Mouse (Mus musculus) lung, embryonic 16.5 days (tissue): ENCODE measurements around the gene Tbc1d24. TPM values are rescaled to one million over a fixed set of nuclear protein-coding genes. Genes with fewer than 3 reads are reported as not detected.
A peak's percentile ranks its signal among the peaks of the same experiment; 100 is the strongest.

ENCODE experiments used
- ATAC-seq: fragments of 200-750 bp; cut with Nextera tagmentation; 2 replicates; pipeline ENCODE4 v1.8.0; 2017; ENCODE audit warnings: low read depth, mild to moderate bottlenecking, moderate library complexity
- H3K27ac ChIP-seq: fragments of 300-500 bp; sonication (generic); 2 replicates; pipeline ENCODE4 v1.5.1; 2014; ENCODE audit warnings: mild to moderate bottlenecking, control low read depth, low read length
- H3K27me3 ChIP-seq: fragments of 300-500 bp; sonication (generic); 2 replicates; pipeline ENCODE4 v1.6.1; 2014; ENCODE audit warnings: low read depth, low read length, mixed read lengths; ENCODE audit not compliant: control insufficient read depth, insufficient read depth
- H3K36me3 ChIP-seq: fragments of 300-500 bp; sonication (generic); 2 replicates; pipeline ENCODE4 v1.6.1; 2014; ENCODE audit warnings: low read length; ENCODE audit not compliant: control insufficient read depth, insufficient read depth
- H3K4me1 ChIP-seq: fragments of 300-500 bp; sonication (generic); replicated peaks from 2 replicates; pipeline ENCODE4 v1.6.1; 2014; ENCODE audit warnings: low read length, mixed read lengths; ENCODE audit not compliant: control insufficient read depth, insufficient read depth
- H3K4me2 ChIP-seq: fragments of 300-500 bp; sonication (generic); 2 replicates; pipeline ENCODE4 v1.6.1; 2014; ENCODE audit warnings: low read depth, low read length, control low read depth
- H3K4me3 ChIP-seq: fragments of 300-500 bp; sonication (generic); 2 replicates; pipeline ENCODE4 v1.5.1; 2014; ENCODE audit warnings: mild to moderate bottlenecking, low read length, control low read depth
- H3K9ac ChIP-seq: fragments of 300-500 bp; sonication (generic); 2 replicates; pipeline ENCODE4 v1.6.1; 2014; ENCODE audit warnings: low read length, control low read depth
- H3K9me3 ChIP-seq: fragments of 300-500 bp; sonication (generic); 2 replicates; pipeline ENCODE4 v1.6.1; 2016; ENCODE audit warnings: low read length; ENCODE audit not compliant: control insufficient read depth
- WGBS: fragments of 180-500 bp; shearing (Covaris S2); extraction: QIAGEN DNeasy Blood & Tissue Kit; methylation state at CpG from one replicate; pipeline ENCODE4 v1.1.7; 2014; 5-methylcytosine and 5-hydroxymethylcytosine counted together
- polyA plus RNA-seq: library from polyadenylated mRNA; unstranded; fragments of >200 nt; fragmentation: Nextera tagmentation; extraction: Ambion mirVana; gene quantifications from 2 replicates; pipeline ENCODE4 v1.2.1, GENCODE M21; 2015

Tbc1d24 gene
- 4.6 and 6.4 TPM in 2 replicates for polyA plus RNA-seq

DNA sequence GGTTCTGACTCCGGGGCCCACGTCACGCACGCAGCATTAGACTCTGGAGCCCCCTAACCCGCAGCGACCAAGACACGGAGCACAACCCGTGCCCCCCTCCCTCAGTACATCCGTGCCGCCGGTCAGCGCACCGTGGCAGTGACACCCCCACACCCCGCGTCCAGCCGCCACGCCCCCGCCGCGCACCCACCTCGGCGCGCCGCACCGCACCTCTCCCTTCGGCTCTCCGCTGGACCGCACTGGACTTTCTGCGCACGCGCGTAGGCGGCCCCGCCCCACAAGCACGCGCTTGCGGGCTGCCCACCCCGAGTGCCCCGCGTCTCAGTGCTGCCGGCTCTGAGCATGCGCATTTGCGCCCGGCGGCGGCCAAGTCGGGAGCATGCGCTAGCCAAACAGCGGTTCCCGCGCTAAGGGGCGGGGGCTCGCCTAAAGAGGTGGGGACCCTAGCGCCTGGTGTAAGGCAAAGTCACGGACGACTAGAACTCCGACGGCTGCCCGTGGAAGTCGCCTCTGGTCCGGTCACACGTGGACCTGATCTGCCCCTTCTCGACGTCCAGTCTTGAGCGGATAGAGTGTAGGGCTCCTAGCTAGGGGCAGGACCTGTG lies at the start of gene Tbc1d24:
Gene Tbc1d24, minus strand, starts transcription at position 279 of the 605 bp plus-strand sequence.
- WGBS = under 1% methylated on average over 64 of the region's 65 CpGs
- peak within 1 kb of the TSS; percentile 79 for H3K9ac ChIP-seq
- H3K36me3 ChIP-seq = no peaks in the 10 kb centered on the region
- H3K27ac ChIP-seq = peak within 1 kb of the TSS; percentile 4; the same call in 1 of the 2 replicates
- peak; percentile 74 for ATAC-seq
- peak within 1 kb of the TSS; percentile 72 for H3K4me3 ChIP-seq
- H3K27me3 ChIP-seq = peaks cover 21% of the 10 kb centered on the region
- H3K4me2 ChIP-seq = peak within 1 kb of the TSS; percentile 96
- peaks cover 48% of the 10 kb centered on the region for H3K4me1 ChIP-seq
- no peaks in the 10 kb centered on the region for H3K9me3 ChIP-seq

DNA sequence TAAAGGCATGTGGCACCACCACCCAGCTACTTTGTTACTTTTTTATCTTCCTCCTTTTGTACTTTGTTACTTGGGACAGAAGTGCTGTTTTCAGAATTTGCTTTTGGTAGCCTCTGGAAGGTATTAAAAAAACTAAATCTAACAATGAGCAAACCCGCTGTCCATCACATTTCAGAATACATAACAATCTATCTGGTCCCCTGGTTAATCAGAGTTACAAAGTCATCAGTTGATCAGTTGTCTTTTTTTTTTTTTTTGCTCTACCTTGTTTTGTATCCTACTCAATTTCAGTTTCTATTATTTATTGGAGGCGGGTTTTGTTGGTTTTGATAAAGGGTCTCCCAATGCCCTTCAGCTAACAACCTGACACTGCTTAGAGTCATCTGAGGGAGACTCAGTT lies 47.0 kb upstream of the Tbc1d24 start:
- no peak overlapping the region for H3K27ac ChIP-seq
- no peaks in the 10 kb centered on the region for H3K9me3 ChIP-seq
- no peak for ATAC-seq
- H3K4me3 ChIP-seq = no peak overlapping the region
- no peak overlapping the region; the same call in 1 of the 2 replicates for H3K9ac ChIP-seq
- peaks cover 17% of the 10 kb centered on the region for H3K36me3 ChIP-seq
- H3K4me2 ChIP-seq = 0 out of 2 replicates have a peak overlapping the region, but pooled peaks have one; percentile 72
- 98% methylated on average over 2 of the region's 2 CpGs for WGBS
- peaks cover 10% of the 10 kb centered on the region for H3K4me1 ChIP-seq
- no peaks in the 10 kb centered on the region for H3K27me3 ChIP-seq

DNA sequence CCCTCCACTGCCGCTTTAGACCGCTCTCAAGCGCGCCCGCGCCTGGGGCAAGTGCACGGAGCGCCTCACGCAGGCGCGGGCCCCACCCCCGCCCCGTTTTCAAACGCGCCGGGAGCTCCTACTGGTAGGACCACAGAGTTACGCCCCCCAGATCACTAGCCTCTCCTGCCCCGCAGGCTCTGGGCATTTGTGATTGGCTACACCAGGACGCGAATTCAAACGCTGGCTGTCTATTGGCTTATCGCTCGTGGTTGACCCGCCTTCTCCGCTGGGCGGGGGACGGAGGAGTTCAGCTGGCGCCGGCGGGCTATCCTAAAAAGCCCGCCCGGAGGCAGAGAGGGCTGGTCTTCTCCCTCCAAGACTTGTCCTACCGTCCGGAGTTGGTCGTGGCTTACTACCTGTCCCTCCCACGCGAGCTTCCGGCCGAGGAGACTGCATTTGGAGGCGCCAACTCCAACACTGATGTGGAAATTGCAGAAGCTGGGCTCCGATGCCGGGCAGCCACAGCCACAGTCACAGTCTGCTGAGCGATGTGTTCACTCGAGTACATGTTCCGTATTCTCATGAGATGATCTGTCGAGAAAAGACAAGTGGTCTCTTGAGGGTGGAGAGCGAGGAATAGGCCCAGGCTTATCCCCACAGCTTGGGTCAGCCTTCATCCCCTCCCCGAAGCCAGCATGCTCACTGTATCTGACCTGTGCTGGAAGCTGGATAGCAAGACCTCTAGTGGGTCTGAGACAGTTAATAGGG lies 46.1 kb upstream of the Tbc1d24 start, which contains the start of gene Ccnf:
Gene Ccnf, minus strand, starts transcription at position 165 of the 750 bp plus-strand sequence.
- Histone ChIP-seq H3K9me3 (no peaks in the 10 kb centered on the region), H3K4me2 (peak within 1 kb of the TSS; percentile 72), H3K4me1 (peaks cover 10% of the 10 kb centered on the region), H3K27me3 (no peaks in the 10 kb centered on the region), H3K27ac (peak within 1 kb of the TSS; percentile 77), H3K4me3 (peak within 1 kb of the TSS; percentile 66), H3K36me3 (peaks cover 23% of the 10 kb centered on the region), H3K9ac (peak within 1 kb of the TSS; percentile 86)
- WGBS = under 1% methylated on average over 38 of the region's 48 CpGs
- peak; percentile 100 for ATAC-seq

DNA sequence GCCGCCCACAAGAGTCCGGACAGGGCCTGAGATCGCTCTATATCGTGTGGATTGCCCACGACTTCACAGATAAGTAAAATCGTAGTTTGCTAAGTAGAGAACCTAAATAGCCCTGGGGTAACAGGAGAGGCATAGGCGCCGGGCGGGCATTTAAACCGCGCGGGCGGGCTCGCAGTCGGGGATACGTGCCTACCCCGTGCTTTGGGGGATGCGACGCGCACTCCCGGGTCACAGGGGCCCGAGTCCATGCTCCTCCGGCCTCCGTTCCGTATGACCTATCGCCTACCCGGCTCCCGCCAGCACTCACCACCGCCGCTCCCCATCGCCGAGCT lies 45.6 kb upstream of the Tbc1d24 start:
- Histone ChIP-seq H3K36me3 (peaks cover 27% of the 10 kb centered on the region), H3K4me1 (peaks cover 10% of the 10 kb centered on the region), H3K4me2 (peak overlapping the region; percentile 69), H3K4me3 (peak overlapping the region; percentile 66), H3K27ac (peak overlapping the region; percentile 54), H3K9me3 (no peaks in the 10 kb centered on the region), H3K9ac (peak overlapping the region; percentile 76), H3K27me3 (no peaks in the 10 kb centered on the region)
- under 1% methylated on average over 32 of the region's 32 CpGs for WGBS
- no peak for ATAC-seq

DNA sequence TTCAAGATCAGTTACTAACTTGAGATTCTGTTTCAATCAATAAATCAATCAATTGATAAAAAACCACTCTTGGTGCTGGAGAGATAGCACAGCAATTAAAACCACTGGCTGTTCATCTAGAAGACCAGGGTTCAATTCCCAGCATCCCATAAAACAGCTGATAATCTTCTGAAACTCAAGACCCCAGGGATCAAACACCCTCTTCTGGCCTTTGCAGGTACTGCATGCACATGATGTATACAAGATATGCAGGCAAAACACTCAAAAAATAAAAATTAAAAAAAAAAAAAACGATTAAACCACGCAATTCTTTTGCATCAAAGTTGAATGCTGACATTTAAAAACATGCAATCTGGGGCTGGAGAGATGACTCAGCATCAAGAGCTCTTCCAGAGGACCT lies 43.3 kb upstream of the Tbc1d24 start:
- Histone ChIP-seq H3K4me3 (no peak overlapping the region), H3K36me3 (peaks cover 44% of the 10 kb centered on the region), H3K27me3 (no peaks in the 10 kb centered on the region), H3K4me2 (no peak overlapping the region), H3K4me1 (peaks cover 10% of the 10 kb centered on the region), H3K27ac (no peak overlapping the region), H3K9me3 (peaks cover 6% of the 10 kb centered on the region), H3K9ac (no peak overlapping the region)
- no peak for ATAC-seq
- WGBS = 98% methylated on average over 2 of the region's 2 CpGs

DNA sequence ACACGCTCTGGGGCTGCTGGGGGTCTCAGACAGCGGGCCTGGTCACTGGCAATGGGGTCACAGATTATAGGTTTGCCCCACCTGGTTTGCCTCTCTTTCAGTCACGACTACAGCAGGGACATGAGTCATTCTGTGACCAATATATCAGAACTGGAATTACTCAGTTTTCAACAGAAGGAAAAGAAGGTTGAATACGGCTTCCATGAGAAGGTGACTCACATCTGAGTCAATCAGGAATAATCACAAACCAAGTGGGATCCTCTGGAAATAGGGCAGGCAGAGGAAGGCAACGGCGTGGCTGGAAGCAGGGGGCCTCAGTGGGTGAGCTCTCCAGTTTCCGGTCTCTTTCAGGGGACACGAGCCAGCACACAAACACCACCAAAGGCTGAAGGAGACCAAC lies 38.7 kb upstream of the Tbc1d24 start:
- Histone ChIP-seq H3K4me2 (no peak overlapping the region), H3K36me3 (peaks cover 82% of the 10 kb centered on the region), H3K9ac (no peak overlapping the region), H3K27me3 (no peaks in the 10 kb centered on the region), H3K4me3 (no peak overlapping the region), H3K4me1 (no peaks in the 10 kb centered on the region), H3K9me3 (peaks cover 8% of the 10 kb centered on the region), H3K27ac (no peak overlapping the region)
- 98% methylated on average over 8 of the region's 8 CpGs for WGBS
- no peak for ATAC-seq

DNA sequence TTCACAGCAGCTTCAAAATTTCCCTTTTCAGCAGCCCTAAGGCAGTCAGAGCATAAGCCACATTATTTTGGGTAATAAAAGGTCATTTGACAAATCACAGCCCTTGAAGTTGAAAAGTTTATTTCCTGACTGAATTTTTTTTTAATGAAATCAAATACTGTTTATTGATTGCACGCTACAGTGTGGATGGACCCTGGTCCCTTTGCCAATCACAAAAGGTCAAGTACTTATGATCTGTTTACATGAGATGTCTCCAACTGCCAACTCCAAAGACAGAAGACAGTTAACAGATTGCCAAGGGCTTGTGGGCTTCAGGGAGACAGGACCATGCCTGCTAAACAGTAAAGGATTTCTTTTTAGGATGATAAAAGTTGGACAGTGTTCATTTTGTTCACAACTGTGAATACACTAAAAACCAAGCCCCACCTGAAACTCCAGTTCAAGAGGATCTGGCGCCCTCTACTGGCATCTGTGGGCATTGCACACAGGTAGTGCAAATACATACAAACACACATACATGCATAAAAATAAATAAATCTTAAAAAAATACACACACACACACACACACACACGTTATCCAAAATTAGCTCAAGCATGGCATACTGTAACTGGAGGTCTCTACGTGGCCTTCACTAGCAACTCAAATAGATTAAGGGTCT lies 38.1 kb upstream of the Tbc1d24 start:
- Histone ChIP-seq H3K9ac (no peak overlapping the region), H3K4me2 (no peak overlapping the region), H3K9me3 (peaks cover 8% of the 10 kb centered on the region), H3K4me1 (no peaks in the 10 kb centered on the region), H3K4me3 (no peak overlapping the region), H3K36me3 (peaks cover 82% of the 10 kb centered on the region), H3K27me3 (no peaks in the 10 kb centered on the region), H3K27ac (no peak overlapping the region)
- ATAC-seq = no peak
- 87% methylated on average over 4 of the region's 4 CpGs for WGBS

DNA sequence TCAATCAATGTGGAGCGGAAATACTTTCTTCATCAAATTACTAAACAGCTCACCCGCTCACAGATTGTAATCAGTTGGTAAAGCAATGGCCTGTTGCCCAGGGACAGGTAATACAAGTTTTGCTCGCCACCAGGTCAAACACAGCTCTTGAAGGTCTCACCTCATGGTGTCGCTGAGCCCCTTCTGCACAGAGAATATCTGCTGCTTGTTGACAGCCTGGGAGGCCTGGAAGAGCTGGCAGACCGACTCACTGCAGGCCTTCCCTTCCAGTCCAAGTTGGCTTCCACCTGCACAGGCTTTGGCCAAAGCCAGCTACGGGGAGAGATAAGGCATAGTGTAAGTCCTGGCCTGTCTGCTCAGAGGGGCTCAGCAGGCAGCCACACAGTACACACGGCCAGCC lies 31.6 kb upstream of the Tbc1d24 start:
- 87% methylated on average over 7 of the region's 7 CpGs for WGBS
- Histone ChIP-seq H3K4me1 (no peaks in the 10 kb centered on the region), H3K4me2 (no peak overlapping the region), H3K4me3 (no peak overlapping the region), H3K9ac (no peak overlapping the region), H3K36me3 (peaks cover 86% of the 10 kb centered on the region), H3K27me3 (no peaks in the 10 kb centered on the region), H3K9me3 (no peaks in the 10 kb centered on the region), H3K27ac (no peak overlapping the region)
- no peak for ATAC-seq

DNA sequence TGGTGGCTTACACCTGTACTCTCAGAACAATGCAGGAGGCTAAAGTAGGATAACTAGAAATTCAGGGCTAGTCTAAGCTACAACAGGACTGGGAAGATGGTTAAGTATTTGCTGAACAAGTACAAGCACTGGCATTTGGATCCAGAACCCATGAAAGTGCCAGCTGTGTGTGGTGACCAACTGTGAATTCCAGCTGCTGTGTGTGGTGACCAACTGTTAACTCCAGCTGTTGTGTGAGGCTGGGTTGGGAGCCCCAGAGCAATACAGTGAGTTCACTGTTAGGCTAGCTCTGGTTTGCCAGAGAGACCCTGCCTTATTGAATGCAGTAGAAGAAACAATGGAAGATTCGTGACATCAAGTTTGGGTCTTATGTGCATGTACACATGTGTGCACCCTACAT lies 31.1 kb upstream of the Tbc1d24 start:
- no peak overlapping the region for H3K4me2 ChIP-seq
- 93% methylated on average over 1 of the region's 1 CpGs for WGBS

More for the DNA sequence above, 31.1 kb upstream of the Tbc1d24 start:
- Histone ChIP-seq H3K9me3 (no peaks in the 10 kb centered on the region), H3K4me3 (no peak overlapping the region), H3K36me3 (peaks cover 81% of the 10 kb centered on the region), H3K27me3 (no peaks in the 10 kb centered on the region), H3K27ac (no peak overlapping the region), H3K9ac (no peak overlapping the region), H3K4me1 (no peaks in the 10 kb centered on the region)
- no peak for ATAC-seq
